Mouse (Mus musculus): ENCODE results near the gene Abcc6. TPM values are rescaled to one million over a fixed set of nuclear protein-coding genes. Genes with fewer than 3 reads are reported as not detected.

Abcc6 gene
- total and polyA plus RNA-seq, 3 experiments = 2.2 to 10.5 (median 6.4) TPM

GRCm38 (mm10) chr7:46039873-46040272 lies 9.8 kb upstream of the Abcc6 start:
- Histone ChIP-seq H3K4me3 (replicated peaks in 1 of 3; ENCODE audit: low read depth in 2 of 3, low read length in 2 of 3, poor library complexity in 1 of 3) (no peak overlapping the region), H3K4me2 (ENCODE audit: insufficient read depth, low read depth, poor library complexity, severe bottlenecking) (no peak overlapping the region), H3K27ac (ENCODE audit: insufficient read depth, low read depth) (no peak overlapping the region), H3K27me3 (replicated peaks) (no peaks in the 10 kb centered on the region), H3K79me2 (replicated peaks; ENCODE audit: control insufficient read depth, extremely low read depth, insufficient read depth, poor library complexity, severe bottlenecking) (peaks cover 11% of the 10 kb centered on the region), H3K4me1 (ENCODE audit: control insufficient read depth in 1 of 2, insufficient read depth in 2 of 2) (peaks cover 2 to 17% of the 10 kb centered on the region in 2 experiments; a peak in 3 of 4 replicates), H3K36me3 (replicated peaks in 1 of 2; ENCODE audit: control insufficient read depth in 1 of 2, insufficient read depth in 1 of 2, low read length in 1 of 2) (peaks cover 51 to 89% of the 10 kb centered on the region in 2 experiments), H3K9ac (ENCODE audit: insufficient read depth, low read depth) (no peak overlapping the region), H3K9me3 (replicated peaks; ENCODE audit: low read length) (no peaks in the 10 kb centered on the region)
- in situ Hi-C loops (cut with MboI; ENCODE audit: low pct_ligation_motif_present, low pct_unique_long_range_greater_than_20kb, low sequenced_read_pairs) = no loop called here
- no peak for TF ChIP-seq ETS1 (conservative IDR thresholded peaks at IDR 0.05; ENCODE audit: low read depth, low read length)
- TF ChIP-seq NRF1 (IDR thresholded peaks at IDR 0.05; ENCODE audit: low read depth, low read length) = no peak
- TF ChIP-seq USF2 (conservative IDR thresholded peaks at IDR 0.05; ENCODE audit: low read depth, low read length) = no peak
- TF ChIP-seq RCOR1 (conservative IDR thresholded peaks at IDR 0.05; ENCODE audit: low read depth, low read length) = no peak
- no peak for TF ChIP-seq MYC (IDR thresholded peaks at IDR 0.05; ENCODE audit: low read depth, low read length)
- no peak for TF ChIP-seq NELFE (IDR thresholded peaks at IDR 0.05; ENCODE audit: low read depth, low read length)
- no peak for TF ChIP-seq CTCF (conservative IDR thresholded peaks at IDR 0.05 in 1 of 2, IDR thresholded peaks at IDR 0.05 in 1 of 2; ENCODE audit: low read depth in 2 of 2, low read length in 2 of 2)
- TF ChIP-seq CHD2 (IDR thresholded peaks at IDR 0.05; ENCODE audit: low read length) = no peak
- TF ChIP-seq USF1 (IDR thresholded peaks at IDR 0.05; ENCODE audit: low read depth, low read length) = no peak
- TF ChIP-seq MEF2A (IDR thresholded peaks at IDR 0.05; ENCODE audit: borderline replicate concordance, low read depth, low read length) = no peak
- no peak for TF ChIP-seq SMC3 (IDR thresholded peaks at IDR 0.05; ENCODE audit: low read depth, low read length)
- TF ChIP-seq JUN (IDR thresholded peaks at IDR 0.05; ENCODE audit: insufficient read depth, low read depth, low read length) = no peak
- TF ChIP-seq GABPA (IDR thresholded peaks at IDR 0.05; ENCODE audit: insufficient replicate concordance, low read depth, low read length) = no peak
- TF ChIP-seq MAZ (IDR thresholded peaks at IDR 0.05; ENCODE audit: low read depth, low read length) = no peak
- dilution Hi-C loops (cut with MboI; ENCODE audit: extremely low pct_ligation_motif_present, extremely low pct_unique_long_range_greater_than_20kb, low sequenced_read_pairs) = no loop called here
- no peak for DNase-seq (ENCODE audit: extremely low read depth)

- in situ Hi-C loops (cut with MboI; ENCODE audit: low pct_ligation_motif_present, low pct_unique_long_range_greater_than_20kb, low sequenced_read_pairs) = no loop called here
These were observed 7.3 kb upstream of the Abcc6 start for GRCm38 (mm10) chr7:46037433-46037832.

More at GRCm38 (mm10) chr7:46037433-46037832, 7.3 kb upstream of the Abcc6 start:
- DNase-seq (ENCODE audit: extremely low read depth) = no peak
- no peak overlapping the region for H3K9ac ChIP-seq (ENCODE audit: insufficient read depth, low read depth)
- no peaks in the 10 kb centered on the region for H3K27me3 ChIP-seq (replicated peaks)
- no peak overlapping the region for H3K4me3 ChIP-seq (replicated peaks in 1 of 3; ENCODE audit: low read depth in 2 of 3, low read length in 2 of 3, poor library complexity in 1 of 3)
- no peak overlapping the region for H3K27ac ChIP-seq (ENCODE audit: insufficient read depth, low read depth)
- H3K4me2 ChIP-seq (ENCODE audit: insufficient read depth, low read depth, poor library complexity, severe bottlenecking) = no peak overlapping the region
- TF ChIP-seq NRF1 (IDR thresholded peaks at IDR 0.05; ENCODE audit: low read depth, low read length) (no peak), SIN3A (IDR thresholded peaks at IDR 0.05; ENCODE audit: low read length) (no peak), KAT2A (IDR thresholded peaks at IDR 0.05; ENCODE audit: insufficient replicate concordance, low read length) (no peak), MEF2A (IDR thresholded peaks at IDR 0.05; ENCODE audit: borderline replicate concordance, low read depth, low read length) (no peak), MAFK (IDR thresholded peaks at IDR 0.05; ENCODE audit: insufficient replicate concordance, low read length) (no peak), MXI1 (IDR thresholded peaks at IDR 0.05; ENCODE audit: low read depth, low read length) (no peak), MAZ (IDR thresholded peaks at IDR 0.05; ENCODE audit: low read depth, low read length) (no peak), USF2 (conservative IDR thresholded peaks at IDR 0.05; ENCODE audit: low read depth, low read length) (no peak), TBP (conservative IDR thresholded peaks at IDR 0.05; ENCODE audit: low read depth, low read length) (no peak)
- H3K79me2 ChIP-seq (replicated peaks; ENCODE audit: control insufficient read depth, extremely low read depth, insufficient read depth, poor library complexity, severe bottlenecking) = peaks cover 24% of the 10 kb centered on the region
- dilution Hi-C loops (cut with MboI; ENCODE audit: extremely low pct_ligation_motif_present, extremely low pct_unique_long_range_greater_than_20kb, low sequenced_read_pairs) = no loop called here
- peaks cover 9 to 32% of the 10 kb centered on the region in 2 experiments for H3K4me1 ChIP-seq (ENCODE audit: control insufficient read depth in 1 of 2, insufficient read depth in 2 of 2)
- H3K36me3 ChIP-seq (replicated peaks in 1 of 2; ENCODE audit: control insufficient read depth in 1 of 2, insufficient read depth in 1 of 2, low read length in 1 of 2) = peaks cover 31 to 65% of the 10 kb centered on the region in 2 experiments
- H3K9me3 ChIP-seq (replicated peaks; ENCODE audit: low read length) = no peaks in the 10 kb centered on the region
